Mouse (Mus musculus) frontal cortex, postnatal 36 days (tissue): ENCODE measurements at regions not wholly inside any gene's neighbourhood (a gene's known extent, or its start where the extent isn't known, plus 50 kb on each side); places are given as distances from the start of the nearest gene placed in this dataset.
A peak's percentile ranks its signal among the peaks of the same experiment; 100 is the strongest.

Experiments used
- DNase-seq, 2 experiments: peaks; one replicate each; pipeline ENCODE4 v3.0.0; 2022; ENCODE audit warnings: low spot score in 2 of 2

DNA sequence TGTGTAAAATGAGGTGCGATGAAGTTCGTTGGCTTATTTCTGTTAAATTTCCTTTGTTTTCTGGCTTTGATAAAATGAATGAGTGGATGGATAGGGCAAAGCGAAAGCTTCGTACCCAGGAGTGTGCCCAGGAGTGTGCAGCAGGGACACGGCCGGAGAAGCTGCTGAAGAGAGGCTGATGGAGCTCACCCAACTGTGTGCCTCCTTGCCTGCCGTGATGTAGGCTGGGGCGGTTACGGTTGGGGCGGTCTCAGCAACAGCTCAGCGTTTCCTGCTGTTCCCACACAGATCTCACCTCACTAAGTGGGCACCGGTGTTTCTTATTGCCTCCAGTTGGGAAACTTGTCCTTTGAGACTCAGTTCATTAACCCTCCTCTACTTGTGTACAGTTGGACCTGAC, 208.2 kb upstream of the Ttc29 start:
- DNase-seq = no peak

DNA sequence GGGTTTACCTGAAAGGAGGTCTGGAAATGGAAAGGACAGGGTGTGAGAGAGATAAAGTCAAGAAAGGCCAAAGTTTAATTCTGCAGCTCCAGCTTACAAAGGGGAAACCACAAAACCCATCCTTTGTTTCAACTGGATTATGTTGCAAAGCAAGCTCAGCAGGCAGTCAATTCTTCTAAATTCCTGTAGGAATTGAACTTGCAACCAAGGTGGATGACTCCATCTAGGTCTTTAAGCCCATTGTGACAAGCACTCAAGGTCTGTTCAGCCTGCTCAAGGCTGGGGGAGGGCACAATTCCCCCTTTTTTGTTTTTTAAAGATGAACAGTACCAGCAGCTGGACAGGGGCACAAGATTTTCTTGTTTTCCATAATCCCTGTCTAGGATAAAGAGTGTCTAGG, 200.0 kb upstream of the Ttc29 start:
- no peak for DNase-seq

DNA sequence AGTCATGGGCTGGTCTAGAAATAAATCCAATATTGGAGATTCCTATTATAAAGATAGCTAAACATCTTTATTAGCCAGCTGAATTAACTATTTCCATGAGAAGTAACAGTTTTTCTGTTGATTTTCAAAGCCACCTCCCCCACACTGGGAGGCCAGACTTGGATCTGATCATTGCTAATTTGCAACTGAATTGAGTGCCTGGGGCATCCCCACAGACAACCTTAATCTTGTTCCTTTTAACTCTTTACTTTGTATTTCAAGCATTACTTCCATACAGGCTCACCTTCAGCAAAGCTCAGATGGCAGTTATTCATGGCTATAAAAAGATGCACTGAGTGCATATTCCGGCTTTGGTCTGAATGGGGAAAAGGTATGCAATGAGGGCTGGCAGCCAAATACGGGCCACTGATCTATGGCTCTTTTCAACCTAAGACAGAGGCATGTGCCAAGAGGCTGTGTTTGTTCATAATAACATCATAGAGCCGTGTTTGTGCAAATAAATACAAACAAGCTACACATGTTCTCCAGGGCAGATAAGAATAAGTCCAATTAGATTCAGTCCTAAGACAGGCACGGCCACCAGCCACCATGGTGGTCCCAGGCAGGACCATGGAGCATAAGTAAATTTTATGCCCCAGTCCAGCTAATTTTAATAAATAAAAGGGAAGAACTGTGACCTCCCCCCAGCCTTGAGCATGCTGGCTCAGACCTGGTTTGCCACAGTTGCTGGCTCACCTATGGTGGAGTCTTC, 194.5 kb upstream of the Ttc29 start:
- no peak for DNase-seq

DNA sequence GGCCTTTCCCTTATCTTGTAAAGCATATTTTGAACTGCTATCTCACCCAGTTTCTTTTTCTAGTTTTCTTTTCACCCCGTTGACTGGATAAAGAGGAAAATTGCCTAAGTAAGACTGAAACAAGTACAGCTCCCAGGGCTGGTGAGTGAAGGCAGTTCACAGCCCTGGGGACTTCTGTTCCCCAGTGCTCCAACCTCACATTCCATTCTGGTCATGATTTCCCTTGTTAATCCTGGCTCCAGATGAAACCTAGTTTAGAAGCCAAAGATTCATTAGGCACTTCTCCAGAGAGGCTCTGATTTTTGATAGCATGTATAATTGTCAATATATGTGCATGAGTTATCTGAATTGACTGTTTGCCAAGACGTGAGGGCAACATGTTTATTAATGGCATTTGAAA, 191.6 kb upstream of the Ttc29 start:
- no peak for DNase-seq

DNA sequence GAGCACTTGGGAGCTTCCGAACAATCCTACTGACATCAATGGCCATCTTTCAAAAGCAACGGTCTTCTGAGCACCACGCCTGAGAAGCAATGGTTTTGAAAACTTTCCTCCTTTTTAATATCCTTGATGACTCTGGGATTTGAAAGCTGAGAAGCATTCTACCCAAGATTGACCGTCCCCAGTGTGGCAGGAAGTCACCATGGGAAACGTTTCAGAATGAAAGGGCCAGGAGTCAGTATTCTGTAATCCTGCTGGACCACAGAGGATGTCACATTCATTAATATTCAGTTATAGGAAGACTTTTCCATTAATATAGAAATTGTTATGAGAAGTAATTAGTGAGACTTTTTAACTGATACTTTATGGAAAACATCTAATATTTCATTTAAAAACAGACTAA, 190.1 kb upstream of the Ttc29 start:
- DNase-seq = no peak

DNA sequence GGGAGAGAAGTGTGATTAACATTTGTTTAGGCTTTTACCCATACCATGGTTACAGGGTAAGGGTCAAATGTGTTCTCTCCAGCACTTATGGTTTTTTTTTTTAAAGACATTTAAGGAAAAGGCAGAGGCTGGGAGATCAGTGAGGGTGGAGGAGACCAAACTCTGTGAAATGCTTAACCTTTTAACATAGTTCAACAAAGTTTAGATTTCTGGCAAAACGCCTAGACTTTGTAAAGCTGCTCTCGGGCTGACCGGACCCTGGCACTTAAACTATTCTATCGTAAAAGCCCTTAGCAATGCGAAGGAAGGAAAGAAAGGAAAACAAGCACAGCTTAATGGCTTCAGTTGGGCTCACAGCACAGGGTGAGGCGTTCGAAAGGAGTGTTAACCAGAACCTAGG, 189.6 kb upstream of the Ttc29 start:
- DNase-seq = no peak

DNA sequence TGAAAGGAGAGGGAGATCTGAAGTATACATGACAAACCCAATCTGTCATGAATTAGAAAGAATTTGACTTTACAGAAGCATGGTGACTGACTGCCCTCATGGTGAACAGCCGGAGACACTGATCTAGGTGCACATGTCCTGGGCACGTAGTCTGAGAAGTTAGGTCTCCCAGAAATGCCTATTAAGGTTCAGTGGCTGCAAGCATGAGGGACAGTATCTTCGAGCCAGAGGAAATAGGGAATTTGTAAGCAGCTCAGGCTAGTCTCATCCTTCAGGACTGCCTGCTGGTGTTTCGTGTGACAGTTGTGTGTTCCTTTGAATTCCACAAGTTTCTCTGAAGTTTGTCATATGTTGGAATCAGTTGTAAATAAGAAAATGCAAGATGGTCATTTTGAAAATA, 189.2 kb upstream of the Ttc29 start:
- DNase-seq = no peak

DNA sequence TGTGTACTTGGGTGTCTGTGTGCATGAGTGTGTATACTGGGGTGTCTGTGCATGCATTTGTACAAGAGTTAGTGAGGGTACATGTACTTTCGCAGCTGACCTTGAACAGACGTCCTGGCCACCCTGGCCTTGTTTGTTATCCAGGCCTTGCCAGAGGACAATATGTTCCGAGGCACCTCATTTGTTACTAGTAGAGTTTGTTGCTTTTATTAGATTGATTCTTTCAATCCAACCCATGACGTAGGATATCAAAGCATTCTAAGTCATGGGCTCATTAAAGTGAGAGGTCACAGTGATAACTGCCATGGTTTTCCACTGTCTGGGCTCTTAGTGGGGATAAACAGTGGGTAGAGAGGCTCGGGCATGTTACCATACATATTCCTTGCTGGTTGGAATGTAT, 188.1 kb upstream of the Ttc29 start:
- no peak for DNase-seq

DNA sequence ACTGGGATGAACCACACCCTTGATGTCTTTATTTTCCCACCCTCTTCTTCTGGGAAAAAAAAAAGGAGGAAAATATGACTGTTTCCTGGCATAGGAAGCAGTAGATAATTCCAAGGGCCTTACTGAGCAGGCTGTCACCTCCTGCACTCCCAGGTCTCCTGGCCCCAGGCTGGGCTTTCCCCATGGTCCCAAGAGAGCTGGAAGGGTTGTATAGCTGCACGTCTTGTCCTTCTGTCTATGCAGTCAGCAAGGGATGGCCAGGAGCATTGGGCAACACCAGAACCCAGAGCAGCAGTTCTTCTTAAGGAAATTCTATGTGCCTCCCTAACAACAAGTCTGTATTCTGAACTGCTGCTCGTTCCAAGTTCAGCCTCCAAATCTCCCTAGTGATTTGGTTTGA, 185.7 kb upstream of the Ttc29 start:
- no peak for DNase-seq

DNA sequence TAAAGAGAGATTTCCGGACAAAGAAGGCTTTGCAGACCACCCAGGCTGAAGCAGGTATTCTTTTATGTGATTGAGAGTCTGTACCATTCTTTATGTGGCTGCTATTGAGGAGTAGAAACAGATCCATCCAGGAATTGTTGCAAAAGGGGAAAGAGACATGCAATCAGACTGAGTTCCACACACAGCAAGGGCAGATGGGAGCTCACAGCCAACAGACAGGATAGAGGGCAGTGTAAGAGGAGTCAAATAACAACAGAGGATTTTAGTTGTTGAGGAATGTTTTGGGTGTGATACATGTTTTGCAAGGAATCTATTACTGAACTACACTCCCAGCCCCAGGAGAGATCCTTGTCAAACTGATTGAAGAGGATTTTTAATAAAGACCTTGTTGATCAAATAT, 184.2 kb upstream of the Ttc29 start:
- DNase-seq = no peak

DNA sequence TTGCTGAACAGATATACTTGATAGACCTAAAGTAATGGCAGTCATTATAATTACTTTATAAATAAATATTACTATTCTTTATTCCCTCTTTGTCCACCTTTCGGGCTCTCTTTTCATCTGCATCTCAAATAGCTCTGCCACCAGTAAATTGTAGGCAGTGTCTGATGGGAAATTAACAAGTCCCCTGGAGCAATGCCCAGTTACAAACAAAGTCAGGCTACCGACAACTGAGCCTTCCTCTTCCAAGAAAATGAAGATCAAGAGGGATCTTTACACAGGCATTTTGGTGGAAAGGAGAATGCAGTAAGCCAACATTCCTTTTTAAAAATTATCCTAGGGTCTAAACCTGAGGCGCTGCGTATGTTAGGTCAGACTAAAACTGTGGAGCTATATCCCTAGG, 181.3 kb upstream of the Ttc29 start:
- no peak for DNase-seq

DNA sequence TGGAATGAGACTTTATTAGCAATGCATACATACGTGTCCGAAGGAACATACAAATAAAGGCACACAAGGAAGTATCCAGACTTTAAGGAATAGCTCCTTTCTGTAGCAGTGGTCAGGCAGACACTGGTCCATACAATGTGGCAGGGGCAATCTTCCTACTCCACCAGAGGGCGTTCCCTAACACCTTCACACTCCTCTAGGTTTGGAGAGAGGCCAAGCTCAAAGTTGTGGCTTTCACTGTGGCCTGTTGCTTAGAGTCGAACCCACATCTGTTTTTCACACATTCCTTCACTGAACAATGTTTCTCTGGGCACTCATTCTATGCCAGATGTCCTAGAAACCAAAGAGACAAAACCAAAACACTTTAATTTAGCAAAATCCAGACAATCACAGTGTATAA, 178.4 kb upstream of the Ttc29 start:
- no peak for DNase-seq

DNA sequence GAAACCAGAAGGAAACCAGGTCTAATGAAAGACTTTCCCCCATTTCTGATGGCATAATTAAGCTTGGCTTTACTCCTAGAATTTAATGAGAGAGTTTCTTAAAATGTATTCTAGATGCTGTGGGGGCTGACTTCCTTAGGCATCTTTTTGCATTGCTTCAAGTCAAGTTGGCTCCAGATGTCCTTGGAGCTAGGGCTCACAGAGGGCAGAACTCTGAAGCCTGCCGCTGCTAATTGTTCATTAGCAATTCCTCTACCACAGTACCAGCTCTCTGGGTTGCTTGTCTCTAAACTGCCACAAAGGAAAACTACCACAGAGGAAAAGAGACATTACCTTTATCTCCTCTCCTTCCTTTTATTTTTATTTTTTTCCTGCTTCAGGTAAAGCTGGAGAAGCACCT, 175.9 kb upstream of the Ttc29 start:
- DNase-seq = no peak

DNA sequence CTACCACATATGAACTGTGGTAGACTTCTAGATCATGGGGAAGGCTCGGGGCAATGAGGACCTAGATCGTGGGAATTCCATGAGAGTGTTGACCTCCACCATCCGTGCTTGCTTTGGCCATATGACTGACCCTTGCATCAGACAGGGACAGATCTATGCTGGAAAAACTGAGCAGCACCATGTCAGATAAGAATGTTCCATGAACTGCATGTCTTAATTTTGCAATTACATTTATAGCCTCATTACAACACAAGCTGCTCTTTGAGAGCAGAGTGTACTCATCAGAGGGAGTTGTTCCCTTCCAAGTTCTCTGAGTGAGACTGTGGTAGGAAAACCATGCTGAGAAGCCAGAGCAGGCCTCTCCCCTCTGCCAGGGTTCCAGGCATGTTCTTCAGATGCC, 166.4 kb upstream of the Ttc29 start:
- no peak for DNase-seq

DNA sequence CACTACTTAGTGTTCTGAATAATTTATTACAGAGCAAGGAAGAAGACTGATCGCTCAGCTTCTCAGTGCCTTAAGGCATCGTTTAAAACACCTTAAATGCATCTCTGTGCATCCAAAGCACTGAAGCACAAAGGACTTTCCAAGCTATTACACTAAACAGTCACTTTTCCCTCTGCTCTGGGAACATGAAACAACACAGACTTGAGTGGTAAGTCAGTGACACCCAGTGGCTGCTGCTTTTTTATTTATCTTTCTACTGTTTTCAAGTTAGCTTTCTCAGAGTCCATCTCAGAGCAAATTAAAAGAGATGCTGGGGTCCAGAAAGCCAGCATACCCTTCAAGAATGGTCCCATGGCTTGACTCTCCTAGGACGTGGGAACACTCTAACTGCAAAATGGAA, 162.3 kb upstream of the Ttc29 start:
- no peak for DNase-seq

DNA sequence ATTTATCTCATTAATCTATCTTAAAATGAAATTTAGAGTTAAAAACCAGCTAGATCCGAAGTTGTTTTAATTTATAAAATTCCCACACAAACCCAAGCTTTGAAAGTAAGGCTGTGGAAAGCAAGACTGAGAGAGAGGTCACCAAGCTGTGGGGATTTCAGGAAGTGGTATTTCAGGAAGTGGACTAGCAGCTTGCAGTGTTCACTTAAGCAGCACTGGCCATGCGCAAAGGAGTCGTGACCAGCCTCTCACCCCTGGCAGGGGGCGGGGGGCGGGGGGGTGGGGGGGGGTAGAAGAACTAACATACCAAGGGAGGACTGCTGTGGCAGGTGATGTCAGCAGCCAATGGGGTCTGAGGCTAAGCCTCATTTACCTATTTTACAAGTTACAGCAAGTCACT, 158.7 kb upstream of the Ttc29 start:
- DNase-seq = no peak

DNA sequence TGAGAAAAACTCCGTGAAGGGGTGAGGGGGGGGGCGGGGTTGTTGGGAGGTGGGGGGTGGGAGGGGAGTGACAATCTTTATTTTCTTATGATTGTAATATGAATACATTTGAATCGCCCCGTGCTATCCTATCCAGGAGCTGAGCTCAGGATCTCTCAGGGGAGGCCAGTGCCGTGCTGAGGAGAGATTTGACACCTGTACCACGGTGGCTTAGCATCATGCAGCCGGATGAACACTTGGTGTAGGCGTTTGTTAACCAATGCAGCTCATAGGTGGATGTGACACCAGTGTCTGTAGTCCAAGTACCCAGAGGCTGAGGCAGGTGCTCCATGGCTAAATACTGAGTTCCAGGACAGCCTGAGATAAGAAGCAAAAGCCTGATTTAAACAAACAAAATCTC, 158.2 kb upstream of the Ttc29 start:
- no peak for DNase-seq

DNA sequence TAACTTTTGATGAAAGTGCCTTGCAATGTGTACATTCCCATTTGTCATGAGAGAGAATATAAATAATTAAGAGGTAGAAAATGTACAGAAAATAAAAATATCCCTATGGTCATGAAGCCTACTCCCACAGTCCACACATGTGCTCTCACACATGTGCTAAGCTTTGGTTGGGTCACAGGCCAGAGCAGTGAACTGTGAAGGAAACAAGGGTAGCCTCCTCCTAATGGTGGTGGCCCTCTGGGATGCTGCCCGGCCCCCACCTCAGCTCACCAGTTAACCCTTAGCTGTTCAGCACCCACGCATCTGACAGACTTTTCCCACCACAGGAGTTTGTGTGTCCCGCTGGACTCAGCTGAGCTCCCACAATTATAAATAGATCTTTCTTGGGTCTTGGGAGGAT, 157.6 kb upstream of the Ttc29 start:
- no peak for DNase-seq

DNA sequence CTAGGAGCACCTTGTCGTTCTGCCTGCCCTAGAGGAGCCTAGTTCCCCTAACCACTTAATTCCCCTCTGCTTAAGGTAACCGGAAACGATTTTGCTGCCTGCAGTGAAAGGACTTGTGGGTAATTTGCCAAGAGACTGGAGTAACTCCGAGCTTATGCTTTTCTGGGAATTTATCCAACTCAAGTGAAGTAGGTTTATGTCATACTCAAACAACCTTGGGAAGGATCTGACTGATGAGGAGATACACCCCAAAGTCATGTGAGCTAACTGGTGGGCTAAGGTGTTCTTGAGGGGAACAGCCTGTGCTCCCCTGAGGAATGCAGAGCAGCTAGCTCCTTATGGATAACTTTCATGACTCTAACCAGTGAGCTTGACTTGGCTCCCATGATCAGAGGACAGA, 155.7 kb upstream of the Ttc29 start:
- no peak for DNase-seq

DNA sequence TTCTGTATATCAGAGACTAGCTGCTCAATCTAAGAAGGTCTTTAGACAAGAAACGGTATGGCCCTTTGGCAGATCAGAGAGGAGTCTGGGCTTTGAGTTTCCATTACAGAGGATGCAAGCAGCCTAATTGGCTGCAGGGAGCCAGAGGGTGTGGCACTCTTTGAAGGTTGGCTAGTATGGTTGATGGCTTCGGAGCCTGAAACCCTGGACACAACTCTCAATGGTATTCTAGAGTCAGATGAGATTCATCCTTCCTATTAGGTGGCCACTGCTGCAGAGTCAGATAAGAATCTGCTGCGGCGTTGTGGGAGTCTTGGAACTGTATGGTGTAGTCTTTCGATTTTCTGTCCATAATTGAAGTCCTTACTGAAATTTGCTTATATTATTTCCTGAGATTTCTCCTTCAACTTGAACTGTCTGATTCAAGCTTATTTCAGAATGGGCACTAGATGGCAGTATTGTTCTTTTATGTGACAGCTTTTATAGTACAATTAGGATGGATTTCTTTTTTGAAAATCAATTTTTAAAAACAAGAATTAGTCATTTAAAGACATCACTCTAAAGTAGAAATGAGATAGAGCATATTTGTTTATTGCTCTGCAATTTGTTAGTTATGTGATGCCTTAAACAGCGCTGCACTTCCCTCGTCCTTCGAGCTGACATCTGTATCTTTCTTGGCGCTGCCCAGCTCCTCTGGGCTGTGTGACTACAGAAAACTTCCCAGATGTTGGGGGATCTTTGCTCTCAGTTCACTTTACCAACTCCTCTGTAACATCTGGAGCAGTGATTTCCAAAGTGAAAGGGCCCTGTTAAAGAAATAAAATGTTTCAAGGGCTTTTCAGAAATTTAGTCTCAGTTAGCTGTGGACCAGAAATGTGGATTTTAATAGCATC, 151.0 kb upstream of the Ttc29 start:
- no peak for DNase-seq

DNA sequence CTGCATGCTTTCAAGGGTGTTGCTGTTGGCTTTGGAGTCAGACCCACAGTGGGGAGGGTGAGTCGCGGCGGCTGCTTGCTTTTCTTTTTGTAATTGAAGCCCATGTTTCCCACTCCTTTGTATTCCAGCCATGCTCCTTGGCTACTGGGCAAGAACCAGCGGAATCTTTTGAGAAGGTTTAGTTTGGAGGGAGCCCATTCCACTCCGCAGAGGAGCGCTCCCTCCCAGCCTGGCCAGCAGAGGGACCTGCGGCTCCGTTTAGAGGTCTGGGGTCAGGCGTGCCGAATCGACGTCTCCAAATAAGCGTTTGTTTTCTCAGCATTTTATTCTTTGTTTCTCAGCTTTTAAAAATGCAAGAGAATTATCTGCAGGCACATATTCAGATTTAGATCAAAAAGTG, 149.6 kb upstream of the Ttc29 start:
- peak; percentile 31 to 58 for DNase-seq

DNA sequence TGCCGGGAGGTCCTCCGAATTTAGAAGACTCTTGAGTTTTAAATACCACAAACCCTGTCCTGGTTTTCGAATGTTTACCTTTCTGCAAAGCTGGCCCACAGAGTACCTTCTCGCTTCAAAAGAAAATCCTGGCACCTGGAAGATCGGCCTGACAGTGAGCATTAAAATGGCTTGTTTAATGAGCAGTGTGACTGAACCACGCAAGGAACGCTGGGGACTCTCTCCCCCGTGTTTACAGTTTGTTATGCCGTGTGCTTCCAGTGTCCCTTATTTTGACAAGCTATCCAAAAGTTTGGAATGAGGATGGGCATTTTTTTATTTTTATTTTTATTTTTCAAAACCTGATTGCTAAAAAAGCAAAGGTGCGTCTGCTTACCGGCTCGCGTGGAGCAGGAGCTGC, 148.9 kb upstream of the Ttc29 start:
- no peak for DNase-seq

DNA sequence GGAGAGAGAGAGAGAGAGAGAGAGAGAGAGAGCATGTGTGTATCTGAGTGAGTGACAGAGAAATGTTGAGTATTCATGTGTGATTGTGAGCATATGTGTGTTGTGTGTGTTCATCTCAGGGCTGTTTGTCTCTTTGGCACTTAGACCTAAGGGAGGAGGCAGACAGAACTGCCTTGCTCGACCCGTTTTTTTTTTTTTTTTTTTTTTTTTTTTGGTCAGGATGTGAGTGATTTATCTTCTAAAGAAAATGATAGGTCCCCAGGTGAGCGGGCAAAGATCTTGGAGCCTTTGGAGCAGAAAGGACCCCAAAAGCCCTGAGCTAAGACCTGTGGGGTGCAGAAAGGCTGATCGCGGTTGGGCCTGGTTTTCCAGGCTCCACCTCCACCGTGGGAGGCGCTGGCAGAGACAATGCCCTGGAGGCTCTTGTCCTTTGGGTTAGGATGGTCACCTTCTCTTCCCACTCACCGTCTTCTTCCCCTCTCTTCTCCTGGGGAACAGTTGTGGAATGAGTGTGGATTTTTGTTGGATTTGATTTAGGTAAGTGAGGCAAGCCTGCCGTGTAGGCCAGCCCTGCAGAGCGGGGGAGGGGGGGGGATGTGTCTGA, 147.1 kb upstream of the Ttc29 start:
- no peak for DNase-seq
